Mouse (Mus musculus): ENCODE results near the gene Ccndbp1. TPM values are rescaled to one million over a fixed set of nuclear protein-coding genes. Genes with fewer than 3 reads are reported as not detected.

Ccndbp1 gene
- total RNA-seq (2012; rRNA removed) = 20.4 and 23.4 TPM in 2 replicates
- 33.4 and 33.6 TPM in 2 replicates for total RNA-seq (2014; rRNA removed)
- polyA plus RNA-seq (2012; ENCODE audit: insufficient read length, low read depth) = 38.8 and 42.7 TPM in 2 replicates

GRCm38 (mm10) chr2:121007925-121008663 lies at the start of gene Ccndbp1:
Ccndbp1 (plus strand) TSS chr2:121008403.
- H3K27ac ChIP-seq (ENCODE audit: insufficient read depth, low read depth) = no peak within 1 kb of the TSS
- H3K9ac ChIP-seq (ENCODE audit: insufficient read depth, low read depth) = peak within 1 kb of the TSS; percentile 29
- peak; percentile 94 for DNase-seq (ENCODE audit: extremely low read depth)
- dilution Hi-C loops (cut with MboI; ENCODE audit: extremely low pct_ligation_motif_present, extremely low pct_unique_long_range_greater_than_20kb, low sequenced_read_pairs) = no loop called here
- peak within 1 kb of the TSS; percentile 70 to 91 (median 90) for H3K4me3 ChIP-seq (replicated peaks in 1 of 3; ENCODE audit: low read depth in 2 of 3, low read length in 2 of 3, poor library complexity in 1 of 3)
- TF ChIP-seq IRF4 (IDR thresholded peaks at IDR 0.05; ENCODE audit: low read depth, low read length) (peak; percentile 44; the same call in 1 of the 2 replicates), ZMIZ1 (IDR thresholded peaks at IDR 0.05; ENCODE audit: low read depth, low read length) (peak; percentile 66; the same call in 1 of the 2 replicates), NELFE (IDR thresholded peaks at IDR 0.05; ENCODE audit: low read depth, low read length) (peak; percentile 75), BHLHE40 (IDR thresholded peaks at IDR 0.05; ENCODE audit: low read depth, low read length) (no peak), E2F4 (IDR thresholded peaks at IDR 0.05; ENCODE audit: insufficient replicate concordance, low read depth, low read length) (no peak), ELF1 (IDR thresholded peaks at IDR 0.05; ENCODE audit: low read depth, low read length) (peak; percentile 98), CTCF (conservative IDR thresholded peaks at IDR 0.05 in 1 of 2, IDR thresholded peaks at IDR 0.05 in 1 of 2; ENCODE audit: low read depth in 2 of 2, low read length in 2 of 2) (no peak), GABPA (IDR thresholded peaks at IDR 0.05; ENCODE audit: insufficient replicate concordance, low read depth, low read length) (no peak), UBTF (IDR thresholded peaks at IDR 0.05; ENCODE audit: low read depth, low read length) (no peak), ETS1 (conservative IDR thresholded peaks at IDR 0.05; ENCODE audit: low read depth, low read length) (no peak), EP300 (IDR thresholded peaks at IDR 0.05; ENCODE audit: low read length) (no peak), JUN (IDR thresholded peaks at IDR 0.05; ENCODE audit: insufficient read depth, low read depth, low read length) (no peak), RCOR1 (conservative IDR thresholded peaks at IDR 0.05; ENCODE audit: low read depth, low read length) (no peak), KAT2A (IDR thresholded peaks at IDR 0.05; ENCODE audit: insufficient replicate concordance, low read length) (no peak), TCF12 (IDR thresholded peaks at IDR 0.05; ENCODE audit: low read depth, low read length) (peak; percentile 75), MAX (IDR thresholded peaks at IDR 0.05; ENCODE audit: low read length) (peak; percentile 61), CHD2 (IDR thresholded peaks at IDR 0.05; ENCODE audit: low read length) (peak; percentile 49; the same call in 1 of the 2 replicates), MYC (IDR thresholded peaks at IDR 0.05; ENCODE audit: low read depth, low read length) (no peak), NRF1 (IDR thresholded peaks at IDR 0.05; ENCODE audit: low read depth, low read length) (no peak), MXI1 (IDR thresholded peaks at IDR 0.05; ENCODE audit: low read depth, low read length) (peak; percentile 83), MEF2A (IDR thresholded peaks at IDR 0.05; ENCODE audit: borderline replicate concordance, low read depth, low read length) (no peak), ZC3H11A (IDR thresholded peaks at IDR 0.05; ENCODE audit: low read depth, low read length) (no peak), TBP (conservative IDR thresholded peaks at IDR 0.05; ENCODE audit: low read depth, low read length) (peak; percentile 72; the same call in 1 of the 2 replicates), SMC3 (IDR thresholded peaks at IDR 0.05; ENCODE audit: low read depth, low read length) (no peak), JUND (conservative IDR thresholded peaks at IDR 0.05; ENCODE audit: low read depth, low read length) (no peak), CHD1 (IDR thresholded peaks at IDR 0.05; ENCODE audit: low read depth, low read length) (no peak), MAFK (IDR thresholded peaks at IDR 0.05; ENCODE audit: insufficient replicate concordance, low read length) (no peak), HCFC1 (IDR thresholded peaks at IDR 0.05; ENCODE audit: low read depth, low read length) (peak; percentile 81), USF2 (conservative IDR thresholded peaks at IDR 0.05; ENCODE audit: low read depth, low read length) (no peak), ZNF384 (IDR thresholded peaks at IDR 0.05; ENCODE audit: low read depth, low read length) (no peak), MAZ (IDR thresholded peaks at IDR 0.05; ENCODE audit: low read depth, low read length) (peak; percentile 67; the same call in 1 of the 2 replicates), POLR2AphosphoS2 (IDR thresholded peaks at IDR 0.05; ENCODE audit: low read depth, low read length) (no peak; the same call in 1 of the 2 replicates), POLR2A (IDR thresholded peaks at IDR 0.05; ENCODE audit: low read depth, low read length) (peak; percentile 77), RAD21 (IDR thresholded peaks at IDR 0.05; ENCODE audit: low read depth, low read length) (no peak), PAX5 (IDR thresholded peaks at IDR 0.05; ENCODE audit: low read length) (no peak), USF1 (IDR thresholded peaks at IDR 0.05; ENCODE audit: low read depth, low read length) (no peak), SIN3A (IDR thresholded peaks at IDR 0.05; ENCODE audit: low read length) (peak; percentile 98), ZKSCAN1 (IDR thresholded peaks at IDR 0.05; ENCODE audit: borderline replicate concordance, low read depth, low read length) (no peak)
- H3K79me2 ChIP-seq (replicated peaks; ENCODE audit: control insufficient read depth, extremely low read depth, insufficient read depth, poor library complexity, severe bottlenecking) = 0 out of 2 replicates have a peak, but pooled peaks cover 2% of the 10 kb centered on the region
- H3K36me3 ChIP-seq (replicated peaks in 1 of 2; ENCODE audit: control insufficient read depth in 1 of 2, insufficient read depth in 1 of 2, low read length in 1 of 2) = peaks cover 13 to 32% of the 10 kb centered on the region in 2 experiments
- H3K27me3 ChIP-seq (replicated peaks) = no peaks in the 10 kb centered on the region
- H3K4me1 ChIP-seq (ENCODE audit: control insufficient read depth in 1 of 2, insufficient read depth in 2 of 2) = peaks cover 2 to 13% of the 10 kb centered on the region in 2 experiments; a peak in 2 of 4 replicates
- H3K9me3 ChIP-seq (replicated peaks; ENCODE audit: low read length) = no peaks in the 10 kb centered on the region
- in situ Hi-C loops (cut with MboI; ENCODE audit: low pct_ligation_motif_present, low pct_unique_long_range_greater_than_20kb, low sequenced_read_pairs) = no loop called here
- peak within 1 kb of the TSS; percentile 96 for H3K4me2 ChIP-seq (ENCODE audit: insufficient read depth, low read depth, poor library complexity, severe bottlenecking)

All from CH12.LX (cell line).